Mouse (Mus musculus) T-helper 17 cell (primary cell): ENCODE measurements around the gene Mapk8ip1.

Experiments
- in situ Hi-C, 2 experiments: fragments of 300-600 bp; cut with MboI, MseI; formaldehyde crosslinking; loops; 1 replicate in 1 of 2; 2 replicates in 1 of 2; pipeline ENCODE4 v1.15.1; 2025; ENCODE audit warnings: high pct_unique_total_duplicates in 2 of 2

Mapk8ip1 gene

GRCm38 (mm10) chr2:92349589-92350425, 51.3 kb downstream of the Mapk8ip1 start:
- in situ Hi-C loops: no loop called here

- in situ Hi-C loops: no loop called here
These were observed 53.9 kb downstream of the Mapk8ip1 start for GRCm38 (mm10) chr2:92347191-92347590.

GRCm38 (mm10) chr2:92342418-92342817, 58.6 kb downstream of the Mapk8ip1 start:
- in situ Hi-C loops: no loop called here
